Mouse (Mus musculus) embryonic facial prominence, embryonic 10.5 days (tissue): ENCODE data around the gene Cmbl. TPM values are rescaled to one million over a fixed set of nuclear protein-coding genes. Genes with fewer than 3 reads are reported as not detected.

Experiments used
- DNase-seq: peaks from one replicate; pipeline ENCODE4 v3.0.0-alpha.2; 2017; ENCODE audit warnings: low spot score
- H3K27ac ChIP-seq: fragments of 300-500 bp; sonication (generic); replicated peaks from 2 replicates; pipeline ENCODE4 v1.5.1; 2016; ENCODE audit warnings: mild to moderate bottlenecking
- H3K27me3 ChIP-seq: fragments of 300-500 bp; sonication (generic); replicated peaks from 2 replicates; pipeline ENCODE4 v1.6.1; 2016; ENCODE audit warnings: low read depth, mild to moderate bottlenecking; ENCODE audit not compliant: poor library complexity, severe bottlenecking
- H3K36me3 ChIP-seq: fragments of 300-500 bp; sonication (generic); replicated peaks from 2 replicates; pipeline ENCODE4 v1.6.1; 2016; ENCODE audit warnings: mild to moderate bottlenecking, moderate library complexity
- H3K4me1 ChIP-seq: fragments of 300-500 bp; sonication (generic); 2 replicates; pipeline ENCODE4 v1.6.1; 2016
- H3K4me3 ChIP-seq: fragments of 300-500 bp; sonication (generic); 2 replicates; pipeline ENCODE4 v1.5.1; 2016; ENCODE audit warnings: mild to moderate bottlenecking, moderate library complexity
- H3K9me3 ChIP-seq: fragments of 300-500 bp; sonication (generic); 2 replicates; pipeline ENCODE4 v1.6.1; 2016; ENCODE audit warnings: mild to moderate bottlenecking
- WGBS: fragments of 180-500 bp; shearing (Covaris S2); methylation state at CpG from one replicate; pipeline ENCODE4 v1.1.7; 2016; 5-methylcytosine and 5-hydroxymethylcytosine counted together
- polyA plus RNA-seq: library from polyadenylated mRNA; unstranded; fragments of >200 nt; fragmentation: Nextera tagmentation; extraction: Ambion mirVana; gene quantifications from 2 replicates; pipeline ENCODE4 v1.2.1, GENCODE M21; 2016

Cmbl gene
- polyA plus RNA-seq, 1 experiment from 2014 or later: 2.3 TPM

DNA sequence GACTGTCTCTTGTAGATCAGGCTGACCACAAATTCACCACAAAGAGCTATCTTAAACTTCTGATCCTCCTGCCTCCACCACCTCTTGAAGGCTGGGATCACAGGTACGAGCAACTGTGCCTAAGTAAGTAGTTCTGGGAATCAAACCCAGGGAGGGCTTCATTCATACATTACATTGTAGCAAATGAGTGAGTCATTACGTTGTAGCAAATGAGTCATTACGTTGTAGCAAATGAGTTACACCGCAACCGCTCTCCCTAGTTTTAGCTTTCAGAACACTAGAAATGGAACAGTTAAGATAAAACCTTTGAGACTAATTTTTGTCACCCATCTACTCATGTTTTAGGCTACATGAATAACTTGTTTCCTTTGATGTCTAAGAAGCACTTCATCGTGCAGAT lies 18.9 kb upstream of the Cmbl start:
- H3K9me3 ChIP-seq: no peaks in the 10 kb centered on the region

DNA sequence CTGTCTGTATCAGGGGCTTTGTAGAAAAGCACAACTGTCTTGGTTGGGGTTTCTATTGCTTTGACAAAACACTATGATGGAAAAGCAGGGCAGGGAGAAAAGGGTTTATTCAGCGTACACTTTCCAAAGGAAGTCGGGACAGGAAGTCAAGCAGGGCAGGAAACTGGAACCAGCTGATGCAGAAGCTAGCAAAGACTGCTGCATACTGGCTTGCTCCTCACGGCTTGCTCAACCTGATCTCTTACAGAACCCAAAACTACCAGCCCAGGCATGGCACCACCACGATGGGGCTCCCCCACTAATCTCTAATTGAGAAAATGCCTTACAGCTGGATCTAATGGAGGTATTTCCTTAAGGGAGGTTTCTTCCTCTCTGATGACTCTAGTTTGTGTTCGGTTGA lies 17.8 kb upstream of the Cmbl start:
- DNase-seq: peak; percentile 57
- Histone ChIP-seq H3K9me3 (no peaks in the 10 kb centered on the region), H3K36me3 (no peaks in the 10 kb centered on the region), H3K27ac (no peak overlapping the region), H3K27me3 (no peaks in the 10 kb centered on the region), H3K4me3 (no peak overlapping the region), H3K4me1 (peaks cover 25% of the 10 kb centered on the region)
- 39% methylated on average over 5 of the region's 5 CpGs for WGBS

More for the DNA sequence above, 18.9 kb upstream of the Cmbl start:
- Histone ChIP-seq H3K27me3 (no peaks in the 10 kb centered on the region), H3K27ac (no peak overlapping the region), H3K36me3 (no peaks in the 10 kb centered on the region), H3K4me3 (no peak overlapping the region), H3K4me1 (peaks cover 36% of the 10 kb centered on the region)
- WGBS: 91% methylated on average over 6 of the region's 6 CpGs
- DNase-seq: no peak

DNA sequence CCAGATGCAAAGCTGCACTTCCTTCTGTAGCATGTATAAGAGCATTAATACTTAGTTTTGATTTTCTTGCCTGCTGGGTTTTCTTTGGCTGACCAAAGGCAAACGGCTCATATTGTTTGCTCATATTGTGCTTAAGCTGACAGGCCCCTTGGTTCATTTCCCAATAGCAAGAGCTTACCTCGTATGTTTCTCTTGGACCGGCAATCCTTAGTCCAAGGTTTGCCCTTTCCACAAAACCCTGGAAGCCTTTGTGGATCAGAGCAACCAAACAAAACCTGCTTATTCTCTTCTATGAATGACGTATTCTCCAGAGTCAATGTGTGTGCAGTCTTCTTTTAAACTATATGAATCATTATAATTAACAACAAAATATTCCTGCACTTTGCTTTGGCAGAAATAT lies 14.8 kb upstream of the Cmbl start:
- no peak for DNase-seq
- Histone ChIP-seq H3K4me1 (peaks cover 12% of the 10 kb centered on the region), H3K36me3 (no peaks in the 10 kb centered on the region), H3K4me3 (no peak overlapping the region), H3K27ac (no peak overlapping the region), H3K27me3 (no peaks in the 10 kb centered on the region), H3K9me3 (no peaks in the 10 kb centered on the region)
- 89% methylated on average over 4 of the region's 4 CpGs for WGBS

DNA sequence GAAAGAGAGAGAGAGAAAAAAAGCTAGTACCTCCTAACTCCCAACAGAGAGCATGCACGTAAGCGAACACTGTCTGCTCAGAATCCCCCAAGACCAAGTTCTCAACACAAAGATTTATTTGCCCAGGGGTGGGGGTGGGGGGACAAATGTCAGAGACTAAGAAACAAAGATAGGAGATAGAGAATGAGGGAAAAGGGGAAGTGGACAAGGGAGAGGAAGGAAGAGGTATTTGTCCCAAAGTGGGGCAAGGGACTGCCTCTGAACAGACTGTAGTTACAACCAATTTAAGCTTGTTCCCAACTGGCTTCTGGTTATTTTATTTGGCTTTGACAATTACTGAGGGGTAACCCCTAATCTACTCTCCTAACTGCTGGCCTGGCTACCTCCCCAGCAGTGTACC lies 10.3 kb upstream of the Cmbl start:
- DNase-seq: no peak
- H3K4me1 ChIP-seq: no peaks in the 10 kb centered on the region
- H3K36me3 ChIP-seq: no peaks in the 10 kb centered on the region
- no peak overlapping the region for H3K27ac ChIP-seq
- H3K9me3 ChIP-seq: 0 out of 2 replicates have a peak, but pooled peaks cover 1% of the 10 kb centered on the region
- WGBS: 88% methylated on average over 2 of the region's 2 CpGs
- H3K27me3 ChIP-seq: no peaks in the 10 kb centered on the region
- H3K4me3 ChIP-seq: no peak overlapping the region

DNA sequence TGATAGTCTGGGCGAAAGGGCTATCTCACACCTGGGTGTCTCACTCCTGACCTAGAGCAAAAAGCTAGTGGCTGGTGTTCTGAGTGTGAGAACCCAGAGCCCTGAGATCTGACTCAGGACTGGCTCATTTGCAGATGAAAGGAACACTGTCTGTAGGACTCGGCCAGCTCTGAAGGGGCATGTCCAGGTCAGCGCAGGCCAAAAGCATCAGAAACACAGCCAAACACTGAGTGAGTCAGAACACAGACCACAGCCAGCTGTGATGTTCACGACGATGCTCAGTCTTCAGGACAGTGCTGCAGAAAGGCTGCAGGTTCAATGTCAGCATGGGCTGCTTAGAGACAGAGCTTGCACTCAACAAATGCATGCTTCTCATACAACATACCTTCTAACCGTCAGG lies 3.8 kb upstream of the Cmbl start:
- peaks cover 14% of the 10 kb centered on the region for H3K4me1 ChIP-seq
- no peaks in the 10 kb centered on the region for H3K27me3 ChIP-seq
- H3K27ac ChIP-seq: no peak overlapping the region
- WGBS: 82% methylated on average over 6 of the region's 6 CpGs
- H3K36me3 ChIP-seq: no peaks in the 10 kb centered on the region
- 0 out of 2 replicates have a peak, but pooled peaks cover 4% of the 10 kb centered on the region for H3K9me3 ChIP-seq
- no peak for DNase-seq
- H3K4me3 ChIP-seq: no peak overlapping the region

DNA sequence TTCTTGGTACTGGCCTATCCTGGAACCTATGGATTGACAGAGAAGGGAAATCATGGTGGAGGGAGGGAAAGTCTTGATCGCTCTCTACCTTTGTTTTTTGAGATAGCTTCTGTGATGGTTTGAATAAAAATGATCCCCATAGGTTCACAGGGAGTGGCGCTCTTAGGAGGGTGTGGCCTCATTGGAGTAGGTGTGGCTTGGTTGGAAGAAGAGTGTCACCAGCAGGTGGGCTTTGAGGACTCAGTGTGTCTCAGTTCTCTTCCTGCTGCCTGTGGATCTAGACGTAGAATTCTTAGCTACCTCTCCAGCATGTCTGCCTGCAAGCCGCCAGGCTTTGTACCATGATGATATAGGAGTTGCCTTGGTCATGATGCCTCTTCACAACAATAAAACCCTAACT lies 3.2 kb upstream of the Cmbl start:
- 92% methylated on average over 4 of the region's 4 CpGs for WGBS
- DNase-seq: no peak
- Histone ChIP-seq H3K4me1 (peaks cover 14% of the 10 kb centered on the region), H3K4me3 (no peak overlapping the region), H3K27ac (no peak overlapping the region), H3K27me3 (no peaks in the 10 kb centered on the region), H3K9me3 (0 out of 2 replicates have a peak, but pooled peaks cover 4% of the 10 kb centered on the region), H3K36me3 (no peaks in the 10 kb centered on the region)

DNA sequence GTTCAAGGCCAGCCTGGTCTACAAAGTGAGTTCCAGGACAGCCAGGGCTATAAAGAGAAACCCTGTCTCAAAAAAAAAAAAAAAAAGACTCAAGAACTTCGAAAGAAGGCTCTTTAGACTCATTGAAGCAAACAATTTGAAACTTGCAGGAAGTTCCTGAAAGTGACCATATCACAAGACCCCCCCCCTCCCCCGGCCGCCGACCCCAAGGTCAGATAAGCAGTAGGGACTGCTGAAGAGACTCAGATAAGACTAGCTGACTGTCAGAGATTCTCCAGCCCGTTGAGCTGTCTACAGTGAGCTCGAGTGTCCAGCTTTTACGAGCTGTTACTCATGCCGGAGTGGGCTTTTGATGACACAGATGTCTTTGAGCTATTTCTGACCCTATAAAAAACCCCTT lies 2.3 kb upstream of the Cmbl start:
- Histone ChIP-seq H3K36me3 (no peaks in the 10 kb centered on the region), H3K4me3 (no peak overlapping the region), H3K27me3 (no peaks in the 10 kb centered on the region), H3K4me1 (peaks cover 14% of the 10 kb centered on the region), H3K9me3 (0 out of 2 replicates have a peak, but pooled peaks cover 4% of the 10 kb centered on the region), H3K27ac (no peak overlapping the region)
- no peak for DNase-seq
- 82% methylated on average over 8 of the region's 8 CpGs for WGBS

DNA sequence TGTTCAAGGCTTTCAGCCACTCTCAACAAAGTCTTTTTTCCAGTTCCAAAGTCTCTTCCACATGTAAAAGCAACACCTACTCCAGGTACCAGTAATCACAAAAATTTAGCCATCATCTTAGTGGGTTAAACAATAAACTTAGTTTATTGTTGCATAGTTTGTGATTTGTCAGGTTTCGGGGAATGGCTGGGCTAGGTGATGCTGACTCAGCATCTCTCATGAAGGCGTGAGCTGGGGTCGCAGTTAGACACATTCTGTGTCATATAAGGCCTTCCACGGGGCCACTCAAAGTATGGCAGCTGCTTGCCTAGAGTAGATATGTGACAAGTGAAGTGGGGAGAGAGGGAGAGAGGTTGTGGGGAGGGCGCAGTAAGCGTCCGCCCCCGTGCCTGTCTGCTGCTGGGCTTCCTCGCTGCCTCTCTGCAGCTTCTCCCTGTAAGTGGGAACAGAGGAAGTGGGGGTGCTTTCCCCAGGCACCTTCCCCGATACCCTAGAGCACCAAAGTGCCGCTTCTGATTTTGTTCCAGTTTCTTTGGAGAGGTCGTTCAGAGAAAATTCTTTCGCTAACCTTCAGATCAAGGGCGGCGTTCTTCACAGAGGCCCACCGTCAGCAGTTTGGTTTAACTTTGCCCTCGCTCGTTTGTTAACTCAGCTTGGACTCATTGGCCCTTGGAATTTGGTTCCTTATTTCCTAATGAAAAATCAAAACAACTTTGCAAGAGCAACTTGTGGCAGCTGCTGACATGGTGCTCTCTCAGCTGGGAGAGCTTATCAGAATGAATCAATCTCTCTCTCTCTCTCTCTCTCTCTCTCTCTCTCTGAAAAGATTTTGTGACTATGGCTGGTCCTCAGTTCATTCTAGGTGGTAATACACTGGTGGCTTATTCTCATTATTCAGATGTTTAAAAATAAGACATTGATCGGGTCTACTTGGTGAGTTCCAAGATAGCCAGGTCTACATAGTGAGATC lies 1.3 kb upstream of the Cmbl start:
- peak overlapping the region; percentile 31; the same call in 1 of the 2 replicates for H3K27ac ChIP-seq
- WGBS: 55% methylated on average over 19 of the region's 19 CpGs
- 0 out of 2 replicates have a peak, but pooled peaks cover 4% of the 10 kb centered on the region for H3K9me3 ChIP-seq
- H3K27me3 ChIP-seq: no peaks in the 10 kb centered on the region
- H3K4me3 ChIP-seq: peak overlapping the region; percentile 8; the same call in 1 of the 2 replicates
- peaks cover 23% of the 10 kb centered on the region for H3K4me1 ChIP-seq
- DNase-seq: peak; percentile 61
- no peaks in the 10 kb centered on the region for H3K36me3 ChIP-seq

DNA sequence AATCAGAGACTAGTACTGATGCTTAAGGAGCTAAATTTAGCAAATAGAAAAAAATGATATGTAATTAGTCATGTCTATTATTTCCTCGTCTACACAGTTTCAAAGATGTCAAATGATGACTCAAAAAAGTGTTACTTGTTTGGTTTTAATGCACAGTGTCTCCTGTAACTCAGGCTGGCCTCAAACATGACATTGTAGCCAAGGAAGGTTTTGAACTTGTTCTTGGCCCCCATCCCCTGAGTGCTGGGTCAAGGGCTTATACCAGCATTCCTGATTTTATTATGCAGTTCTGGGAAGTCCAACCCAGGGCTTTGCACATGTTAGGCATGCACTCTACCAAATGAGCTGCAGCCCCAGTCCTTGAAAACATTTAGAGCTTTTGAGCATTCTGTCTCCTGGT lies 597 bp downstream of the Cmbl start:
- no peak for DNase-seq
- 69% methylated on average over 1 of the region's 1 CpGs for WGBS
- H3K27ac ChIP-seq: no peak overlapping the region
- no peaks in the 10 kb centered on the region for H3K27me3 ChIP-seq
- no peaks in the 10 kb centered on the region for H3K9me3 ChIP-seq
- no peak overlapping the region for H3K4me3 ChIP-seq
- no peaks in the 10 kb centered on the region for H3K36me3 ChIP-seq
- H3K4me1 ChIP-seq: peaks cover 38% of the 10 kb centered on the region

DNA sequence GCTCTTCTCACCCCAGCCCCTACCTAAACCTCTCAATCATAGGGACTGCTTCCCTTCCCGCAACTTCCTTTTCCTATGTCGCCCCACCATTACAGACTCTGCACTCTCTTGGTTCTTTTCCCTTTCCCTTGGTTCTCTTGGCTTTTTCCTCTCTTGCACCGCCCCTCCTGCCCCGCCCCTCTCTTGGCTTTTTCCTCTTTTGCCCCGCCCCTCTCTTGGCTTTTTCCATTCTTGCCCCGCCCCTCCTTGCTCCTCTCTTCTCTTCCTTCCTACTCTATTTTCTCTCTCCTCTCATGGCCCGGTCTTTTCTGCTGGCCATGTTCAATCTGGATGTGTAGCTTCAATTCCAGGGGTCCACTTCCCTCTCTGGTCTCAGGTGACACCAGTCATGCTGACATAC lies 2.2 kb downstream of the Cmbl start:
- peaks cover 38% of the 10 kb centered on the region for H3K4me1 ChIP-seq
- WGBS: 65% methylated on average over 7 of the region's 7 CpGs
- H3K4me3 ChIP-seq: no peak overlapping the region
- no peak for DNase-seq
- H3K9me3 ChIP-seq: no peaks in the 10 kb centered on the region
- H3K27me3 ChIP-seq: no peaks in the 10 kb centered on the region
- H3K36me3 ChIP-seq: no peaks in the 10 kb centered on the region
- H3K27ac ChIP-seq: no peak overlapping the region

DNA sequence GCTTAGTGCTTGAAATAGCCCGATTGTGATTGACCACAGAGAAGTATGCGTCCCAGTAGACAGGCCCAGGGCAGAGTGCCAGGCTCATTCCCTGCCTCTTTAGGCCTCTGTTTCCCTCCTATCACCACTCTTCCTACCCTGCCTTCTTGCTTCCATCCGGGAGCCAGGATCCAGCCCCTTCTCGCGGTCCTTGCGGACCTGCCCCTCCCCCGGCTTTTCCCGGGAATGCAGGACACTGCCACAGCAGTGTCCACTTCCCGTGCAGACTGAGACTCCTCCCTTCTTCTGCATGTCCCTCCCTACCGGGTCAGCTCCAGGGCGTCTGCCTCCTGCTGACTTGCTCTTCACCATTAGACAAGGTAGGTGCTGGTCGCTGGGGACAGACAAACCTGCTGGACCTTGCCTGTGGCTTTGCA lies 3.4 kb downstream of the Cmbl start:
- DNase-seq: peak; percentile 62
- peak overlapping the region; percentile 23; the same call in 1 of the 2 replicates for H3K4me3 ChIP-seq
- no peaks in the 10 kb centered on the region for H3K9me3 ChIP-seq
- 17% methylated on average over 12 of the region's 12 CpGs for WGBS
- H3K36me3 ChIP-seq: no peaks in the 10 kb centered on the region
- peak overlapping the region; percentile 55; the same call in 1 of the 2 replicates for H3K27ac ChIP-seq
- H3K27me3 ChIP-seq: no peaks in the 10 kb centered on the region
- peaks cover 33% of the 10 kb centered on the region for H3K4me1 ChIP-seq

DNA sequence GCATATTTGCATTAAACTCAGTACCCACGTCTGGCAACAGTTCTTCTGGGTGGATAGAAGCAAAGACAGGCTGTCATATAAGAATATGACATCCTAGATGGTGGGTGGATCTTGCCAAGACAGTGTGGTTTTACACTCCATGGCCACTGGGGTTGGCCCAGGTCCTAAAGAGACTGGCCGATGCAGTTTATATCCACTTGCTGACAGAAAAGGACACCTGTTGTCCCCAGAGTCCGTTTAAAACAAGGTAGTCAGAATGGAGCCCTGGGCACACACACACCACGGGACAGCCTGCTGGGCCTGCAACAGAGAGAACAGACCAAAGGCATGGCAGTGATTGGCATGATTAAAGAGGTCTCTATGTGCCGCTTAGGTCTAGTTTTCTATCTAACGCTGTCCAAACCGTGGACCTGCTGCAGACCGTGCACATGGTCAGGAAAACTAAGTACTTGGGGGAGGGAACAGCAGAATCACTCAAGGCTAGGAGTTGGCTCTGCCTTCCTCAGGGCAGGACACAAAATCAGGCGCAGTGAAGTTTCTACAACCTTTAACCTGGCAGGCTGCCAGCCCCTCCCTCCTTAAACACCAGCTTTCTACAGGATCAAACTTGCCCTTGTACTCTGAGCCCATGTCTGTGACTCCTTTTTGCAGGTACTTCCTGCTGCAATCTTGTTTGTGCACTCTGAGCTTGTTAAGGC lies 4.3 kb downstream of the Cmbl start:
- H3K36me3 ChIP-seq: no peaks in the 10 kb centered on the region
- DNase-seq: no peak
- peaks cover 28% of the 10 kb centered on the region for H3K4me1 ChIP-seq
- WGBS: 76% methylated on average over 9 of the region's 9 CpGs
- H3K4me3 ChIP-seq: no peak overlapping the region
- no peaks in the 10 kb centered on the region for H3K27me3 ChIP-seq
- no peak overlapping the region for H3K27ac ChIP-seq
- H3K9me3 ChIP-seq: no peaks in the 10 kb centered on the region
